Mouse (Mus musculus): ENCODE measurements around the gene H13.

DNA sequence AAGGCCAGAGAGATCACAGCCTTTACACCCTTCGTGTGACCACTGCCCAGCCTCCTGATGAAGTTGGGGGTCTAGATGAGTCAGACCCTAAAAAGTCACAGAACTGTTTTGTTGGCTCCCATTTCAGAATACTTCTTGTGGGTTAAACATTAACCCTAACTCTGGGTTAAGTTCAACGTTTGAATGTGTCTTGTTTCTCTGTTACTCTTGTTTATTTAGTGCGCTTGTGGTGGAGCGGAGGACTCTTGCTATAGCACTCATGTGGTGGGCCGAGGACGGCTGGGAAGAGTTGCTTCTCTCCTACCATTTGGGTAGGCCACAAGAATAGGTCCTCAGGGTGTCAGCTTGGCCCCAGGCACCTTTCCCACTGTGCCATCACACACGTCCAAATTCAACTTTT lies 59.3 kb downstream of the H13 start:
- TF ChIP-seq CTCF (IDR thresholded peaks at IDR 0.05; ENCODE audit: control insufficient read depth, insufficient read depth, low read length) (no peak), POLR2A (IDR thresholded peaks at IDR 0.05; ENCODE audit: borderline replicate concordance, control insufficient read depth, low read depth, low read length) (no peak)
